Mouse (Mus musculus): ENCODE results near the gene Fam78a.

GRCm38 (mm10) chr2:32131205-32131834 lies 46.7 kb upstream of the Fam78a start:
- TF ChIP-seq CTCF (IDR thresholded peaks at IDR 0.05; ENCODE audit: low read depth, low read length) (no peak), POLR2A (IDR thresholded peaks at IDR 0.05; ENCODE audit: insufficient read depth, low read length) (no peak), EP300 (IDR thresholded peaks at IDR 0.05; ENCODE audit: insufficient read depth, low read depth, low read length) (no peak)

Measured in ES-Bruce4 (cell line).